Mouse (Mus musculus): Measurements from ENCODE around the gene Hid1.
A peak's percentile ranks its signal among the peaks of the same experiment; 100 is the strongest.

Hid1 gene

DNA sequence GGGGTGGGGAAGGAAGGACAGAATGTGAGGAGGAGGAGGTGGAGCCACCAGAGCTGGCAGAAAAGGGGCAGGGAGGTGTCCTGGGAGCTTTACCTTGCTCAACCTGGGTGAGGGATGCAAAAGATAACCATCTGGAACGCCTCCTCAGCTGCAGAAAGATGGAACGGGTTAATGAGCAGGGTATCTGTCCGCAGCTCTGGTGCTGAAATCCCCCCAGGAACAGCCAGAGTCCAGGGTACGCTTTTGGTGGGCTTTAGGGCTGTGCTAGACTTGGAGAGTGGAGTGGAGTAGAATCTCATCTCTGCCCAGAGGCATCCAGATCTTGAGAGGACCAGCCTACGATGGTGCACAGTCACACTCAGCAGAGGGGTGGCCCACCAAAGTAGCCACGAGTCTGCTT is 31.4 kb downstream of the Hid1 start:
- DNase-seq, result no peak

DNA sequence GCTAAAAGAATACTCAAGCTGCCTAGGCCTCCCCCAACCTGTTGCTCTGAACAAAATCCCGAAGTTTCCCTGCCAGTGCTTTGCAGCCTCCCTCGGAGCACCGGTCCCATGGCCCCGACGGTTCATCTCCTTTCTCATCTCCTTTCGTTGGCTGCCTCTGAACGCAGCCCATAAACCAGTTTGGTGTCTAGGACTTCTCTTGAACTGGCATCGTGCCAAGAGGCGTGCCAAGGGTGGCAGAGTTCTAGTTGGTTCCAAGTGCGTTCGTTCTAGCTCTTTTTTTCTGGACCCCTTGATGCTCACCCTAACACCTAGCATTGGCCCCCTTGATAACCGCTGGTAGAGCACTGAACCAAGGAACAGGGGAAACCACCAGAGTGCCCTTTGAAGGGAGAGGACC is 32.3 kb downstream of the Hid1 start:
- DNase-seq, result no peak

DNA sequence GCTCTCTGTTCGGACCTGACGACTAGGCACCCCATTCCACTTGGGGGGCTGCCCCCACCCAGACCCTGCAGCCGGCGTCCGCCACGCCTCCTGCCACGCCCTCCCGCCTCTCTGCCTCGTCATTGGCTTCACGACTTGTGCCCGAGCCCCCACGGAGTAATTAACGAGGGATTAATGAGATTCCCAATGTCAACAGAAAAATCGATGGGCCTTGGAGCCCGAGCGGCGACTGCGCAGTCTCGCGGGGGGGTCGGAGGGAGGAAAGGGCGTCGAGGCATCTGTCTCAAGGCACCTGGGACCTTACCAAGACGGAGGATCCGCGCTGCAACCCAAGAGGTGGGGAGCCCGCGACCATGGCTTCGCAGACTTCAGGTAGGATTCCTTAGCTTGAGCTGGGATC is 33.0 kb downstream of the Hid1 start, which contains the start of gene Otop3:
Gene Otop3 (plus strand): TSS at position 201 of the 400 bp plus-strand sequence.
- DNase-seq, result no peak

DNA sequence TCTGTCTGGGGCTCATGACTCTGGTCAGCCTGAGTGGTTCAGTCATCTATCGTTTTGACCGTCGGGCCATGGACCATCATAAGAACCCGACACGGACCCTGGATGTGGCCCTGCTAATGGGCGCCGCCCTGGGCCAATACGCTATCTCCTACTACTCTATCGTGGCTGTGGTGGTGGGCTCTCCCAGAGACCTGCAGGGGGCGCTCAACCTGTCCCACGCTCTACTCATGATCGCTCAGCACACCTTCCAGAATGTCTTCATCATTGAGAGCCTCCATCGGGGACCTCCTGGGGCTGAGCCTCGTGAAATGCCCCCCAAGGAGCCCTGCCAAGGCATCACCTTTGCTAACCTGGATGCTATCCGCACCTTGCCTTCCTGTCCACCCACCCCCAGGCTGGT is 38.2 kb downstream of the Hid1 start:
- DNase-seq, result no peak

DNA sequence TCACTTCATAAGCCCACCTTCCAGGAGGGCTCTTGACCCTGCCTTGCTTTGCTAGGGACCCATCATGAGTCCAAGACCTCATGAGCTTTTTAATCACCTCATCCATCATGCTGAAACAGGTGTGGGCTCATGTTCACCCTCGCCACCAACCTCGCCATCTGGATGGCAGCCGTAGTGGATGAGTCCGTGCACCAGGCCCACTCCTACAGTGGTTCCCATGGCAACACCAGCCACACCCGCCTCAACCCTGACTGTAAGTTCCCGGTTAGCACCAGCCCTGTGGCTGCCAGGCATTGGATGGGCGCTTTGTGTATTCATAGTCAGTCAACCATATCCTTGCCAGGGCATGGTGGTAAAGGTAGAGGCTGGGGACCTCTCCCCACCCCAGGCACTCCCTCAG is 40.8 kb downstream of the Hid1 start:
- DNase-seq, result peak; percentile 45

DNA sequence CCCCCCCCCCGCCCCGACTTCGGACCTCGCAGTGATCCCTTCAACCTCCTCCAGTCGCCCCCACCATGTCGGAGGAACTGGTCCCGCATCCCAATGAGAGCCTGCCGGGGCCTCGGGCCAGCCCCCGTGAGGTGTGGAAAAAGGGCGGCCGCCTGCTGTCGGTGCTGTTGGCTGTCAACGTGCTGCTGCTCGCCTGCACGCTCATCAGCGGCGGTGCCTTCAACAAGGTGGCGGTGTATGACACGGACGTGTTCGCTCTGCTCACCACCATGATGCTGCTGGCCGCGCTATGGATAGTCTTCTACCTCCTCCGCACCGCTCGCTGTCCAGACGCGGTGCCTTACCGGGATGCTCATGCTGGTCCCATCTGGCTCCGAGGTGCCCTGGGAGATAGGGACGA is 44.2 kb downstream of the Hid1 start:
- DNase-seq, result no peak

DNA sequence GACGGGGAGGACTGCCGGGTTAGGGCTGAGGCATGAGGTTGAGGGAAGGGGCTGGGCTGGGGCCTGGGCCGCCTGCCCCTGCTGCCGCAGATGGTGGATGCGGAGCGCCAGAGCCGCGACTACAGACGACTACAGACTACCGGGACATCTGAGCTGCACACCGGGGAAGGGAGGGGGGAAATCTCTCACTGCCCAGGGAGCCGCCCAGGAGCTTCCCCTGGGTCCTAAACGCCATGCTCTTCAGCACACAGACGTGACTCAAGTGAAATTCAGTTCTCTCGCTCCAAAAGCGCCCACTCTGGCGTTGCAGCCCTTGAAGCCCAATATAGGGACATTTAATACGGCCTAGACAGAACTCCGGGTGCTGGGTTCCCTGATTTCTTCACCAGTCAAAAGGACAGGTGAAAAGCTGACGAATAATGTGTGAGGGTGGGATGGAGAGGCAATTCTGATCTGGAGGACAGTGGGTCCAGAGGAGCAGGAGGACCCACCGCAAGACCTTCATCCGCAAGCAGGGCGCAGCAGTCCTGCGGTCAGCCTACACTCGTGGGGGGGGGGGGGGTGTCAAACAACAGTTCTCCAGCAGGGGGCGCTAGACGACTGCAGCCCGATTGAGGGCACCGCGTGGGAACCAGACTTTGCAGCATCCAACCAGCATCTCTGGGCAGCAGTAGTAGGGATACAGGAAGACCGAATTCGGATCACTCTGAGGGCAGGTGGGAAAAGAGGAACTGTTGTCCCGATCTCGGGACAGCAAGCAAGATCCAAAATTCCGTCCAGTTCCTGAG is 45.5 kb downstream of the Hid1 start, which contains the start of gene Ush1g:
Gene Ush1g (minus strand): TSS at position 136 of the 788 bp plus-strand sequence.
- DNase-seq, result no peak

DNA sequence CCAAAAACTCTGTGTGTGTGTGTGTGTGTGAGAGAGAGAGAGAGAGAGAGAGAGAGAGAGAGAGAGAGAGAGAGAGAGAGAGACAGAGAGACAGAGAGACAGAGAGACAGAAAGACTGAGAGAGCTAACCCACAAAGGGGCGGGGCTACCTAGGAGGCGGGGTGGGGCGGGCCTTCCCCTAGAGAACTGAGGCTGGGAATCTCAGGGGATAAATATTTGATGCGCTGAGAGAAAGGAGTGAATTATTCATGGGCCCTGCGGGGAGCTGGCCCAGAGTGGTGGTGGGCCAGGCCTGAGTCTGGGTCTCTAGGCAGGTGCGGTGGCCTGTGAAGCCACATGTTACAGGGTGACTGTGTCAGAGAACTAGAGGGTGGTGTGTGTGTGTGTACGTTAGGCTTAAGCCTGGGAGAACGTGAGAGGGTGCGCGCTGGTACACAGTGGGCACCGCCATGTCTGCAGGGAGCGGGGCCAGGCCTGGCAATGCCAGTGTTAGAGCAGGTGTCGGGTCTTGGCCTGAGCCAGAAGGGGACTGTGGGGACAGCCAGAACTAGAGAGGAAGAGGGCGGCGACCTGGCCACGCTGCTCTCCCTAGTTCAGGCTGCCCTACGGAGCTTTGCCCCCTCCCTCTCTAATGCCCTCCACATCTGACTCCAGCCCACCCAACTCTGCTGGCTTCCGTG is 47.7 kb downstream of the Hid1 start:
- no peak for DNase-seq

DNA sequence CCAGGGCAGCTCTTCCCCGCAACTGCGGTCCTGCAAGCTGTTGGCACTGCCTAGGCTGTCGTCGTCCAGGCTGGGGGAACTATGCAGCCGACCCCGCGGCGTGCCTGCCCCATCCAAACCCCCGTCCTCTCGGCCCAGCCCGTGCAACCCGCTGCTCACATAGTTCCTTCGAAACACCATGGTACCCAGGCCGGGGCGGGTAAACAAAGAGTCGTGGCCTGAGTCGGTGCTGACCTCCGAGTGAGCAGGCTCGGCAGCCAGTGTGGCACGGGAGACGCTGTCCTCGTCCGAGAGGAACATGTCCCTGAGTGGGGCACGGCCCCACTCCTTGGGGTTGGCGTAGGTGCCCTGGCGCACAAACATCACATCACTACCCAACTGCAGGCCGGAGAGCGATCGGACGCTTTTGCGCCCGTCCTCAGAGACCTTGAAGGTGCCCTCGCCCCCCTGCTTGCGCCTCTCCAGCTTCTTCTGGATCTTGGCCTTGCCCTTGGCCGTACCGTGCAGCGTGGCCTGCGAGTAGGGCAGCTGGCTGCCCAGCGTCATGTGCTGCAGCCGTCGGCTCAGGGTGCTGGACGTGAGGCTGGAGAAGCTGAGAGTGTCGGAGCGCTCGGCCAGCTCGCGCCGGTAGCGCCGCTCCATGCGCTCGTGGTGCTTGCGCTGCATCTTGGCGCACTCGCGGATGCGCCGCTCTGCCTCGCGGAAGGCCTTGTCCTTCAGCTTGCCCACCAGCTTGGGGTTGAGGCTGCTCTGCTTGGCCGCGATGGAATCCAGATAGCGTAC is 49.1 kb downstream of the Hid1 start:
- DNase-seq, result no peak

DNA sequence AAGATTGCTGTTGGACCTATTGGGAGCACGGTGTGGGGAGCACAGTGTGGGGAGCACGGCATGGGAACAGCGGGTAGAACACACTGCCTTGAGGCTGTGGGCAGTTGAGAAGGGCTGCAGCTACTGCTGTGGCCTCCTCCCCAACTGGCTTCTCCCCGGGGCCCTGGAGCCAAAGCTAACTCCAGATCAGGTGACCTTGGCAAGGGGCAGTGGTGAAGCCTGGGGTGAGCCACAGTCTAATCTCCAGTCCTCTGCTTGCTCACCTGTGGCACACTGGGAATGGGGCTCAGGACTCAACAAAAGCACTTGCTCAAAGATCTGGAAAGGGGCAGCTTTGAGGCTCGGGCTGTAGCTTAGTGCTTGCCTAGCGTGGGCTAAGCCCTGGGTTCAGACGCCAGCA is 50.4 kb downstream of the Hid1 start:
- no peak for DNase-seq

DNA sequence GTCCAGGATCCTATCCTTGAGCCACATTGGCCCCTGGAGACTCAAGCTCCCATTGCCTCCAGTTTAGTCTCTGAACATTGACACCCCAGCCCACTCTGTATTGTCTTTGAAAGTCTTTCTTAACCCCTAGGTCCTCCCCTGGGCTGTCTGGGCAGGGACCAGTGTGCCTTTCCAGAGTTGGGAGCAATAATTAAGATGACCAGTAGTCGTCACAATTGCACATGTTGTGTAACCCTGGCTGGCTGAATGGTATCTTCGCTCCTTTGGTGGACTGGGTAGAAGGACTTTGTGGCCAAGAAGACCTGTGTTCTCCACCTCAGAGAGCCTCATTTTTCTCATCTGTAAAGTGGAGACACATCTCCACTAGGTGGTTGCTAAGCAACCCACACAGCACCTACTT is 53.3 kb downstream of the Hid1 start:
- DNase-seq, result no peak

DNA sequence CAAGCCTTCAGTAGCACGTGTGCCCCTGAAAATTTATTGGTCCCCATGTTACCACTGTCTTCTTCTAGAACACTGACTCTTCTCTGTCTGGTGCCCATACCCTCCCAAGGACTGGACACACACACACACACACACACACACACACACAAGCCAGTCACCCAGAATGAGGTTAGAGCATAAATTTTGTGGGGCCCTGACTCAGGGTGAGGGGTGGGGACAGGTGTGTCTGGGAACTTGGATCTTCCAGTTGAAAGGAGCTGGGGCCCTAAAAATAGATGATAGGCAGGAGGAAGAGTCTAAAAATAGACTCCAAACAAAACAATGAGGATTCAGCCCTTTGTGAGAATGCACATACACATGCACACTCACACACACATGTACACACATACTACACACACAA is 58.8 kb downstream of the Hid1 start:
- DNase-seq, result no peak

DNA sequence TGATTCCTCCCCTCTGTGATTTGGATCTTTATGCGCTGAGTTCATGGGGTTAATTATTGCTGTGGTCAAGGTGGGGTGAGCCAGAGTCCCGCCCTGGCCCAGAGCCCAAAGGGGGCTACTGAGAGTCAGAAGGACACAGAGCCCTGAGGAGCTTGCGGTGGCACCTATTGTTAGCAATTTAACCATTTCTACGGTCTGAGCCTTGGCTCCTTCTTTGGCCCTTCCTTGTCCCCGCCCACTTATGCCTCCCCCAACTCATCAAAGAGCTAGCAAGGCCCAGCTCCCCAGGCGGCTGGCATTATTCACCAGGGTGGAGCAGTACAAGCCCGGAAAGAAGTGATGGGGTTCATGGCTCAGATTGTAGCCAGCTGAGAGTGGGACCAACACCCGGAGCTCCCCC is 60.7 kb downstream of the Hid1 start, which contains the start of gene Otop2:
Gene Otop2 (plus strand): TSS at position 301 of the 400 bp plus-strand sequence.
- no peak for DNase-seq

DNA sequence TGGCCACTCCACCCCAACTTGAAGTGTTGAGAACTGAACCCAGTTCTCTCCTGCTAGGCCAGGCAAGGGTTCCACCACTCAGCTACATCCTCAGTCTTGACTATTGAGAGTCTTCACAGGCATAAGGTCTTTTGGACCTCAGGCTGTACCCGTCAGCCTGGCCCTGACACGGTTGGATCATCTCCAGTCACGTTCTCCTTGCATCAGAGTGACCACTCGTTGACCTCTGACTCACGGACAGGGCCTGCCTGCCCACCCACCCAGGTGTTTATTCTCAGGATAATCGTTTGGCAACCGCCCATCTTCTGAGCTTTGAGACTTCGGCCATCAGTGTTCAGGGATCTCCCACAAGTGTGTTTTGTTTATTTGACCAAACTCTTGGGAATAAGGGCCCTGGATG is 64.4 kb downstream of the Hid1 start:
- no peak for DNase-seq

DNA sequence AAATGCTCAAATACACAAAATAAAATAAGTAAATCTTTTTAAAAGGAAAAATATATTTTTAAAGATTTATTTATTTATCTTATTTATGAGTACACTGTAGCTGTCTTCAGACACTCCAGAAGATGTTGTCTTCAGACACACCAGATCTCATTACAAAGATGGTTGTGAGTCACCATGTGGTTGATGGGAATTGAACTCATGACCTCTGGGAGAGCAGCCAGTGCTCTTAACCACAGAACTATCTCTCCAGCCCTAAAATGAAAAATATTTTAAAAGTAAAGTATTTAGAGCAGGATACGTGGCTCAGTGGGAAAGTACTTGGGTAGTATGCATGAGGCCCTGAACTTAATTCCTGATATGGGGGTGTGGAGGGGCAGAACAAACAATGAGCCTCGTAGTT is 66.2 kb downstream of the Hid1 start:
- no peak for DNase-seq

DNA sequence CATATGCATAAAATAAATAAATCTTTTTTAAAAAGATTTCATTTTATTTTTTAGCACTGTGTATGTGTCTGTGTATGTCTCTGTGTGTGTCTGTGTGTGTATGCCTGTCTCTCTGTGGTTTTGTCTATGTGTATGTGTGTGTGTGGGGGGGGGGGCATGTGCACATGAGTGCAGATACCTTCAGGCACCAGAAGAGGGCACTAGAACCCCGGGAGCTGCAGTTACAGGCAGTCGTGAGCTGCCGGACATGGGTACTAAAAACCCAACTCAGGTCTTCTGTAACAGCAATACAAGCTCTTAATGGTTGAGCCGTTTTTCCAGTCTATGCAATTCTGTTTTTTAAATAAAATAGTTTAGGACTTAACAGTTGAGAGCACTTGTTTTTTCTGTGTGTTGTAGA is 66.8 kb downstream of the Hid1 start:
- DNase-seq, result no peak

DNA sequence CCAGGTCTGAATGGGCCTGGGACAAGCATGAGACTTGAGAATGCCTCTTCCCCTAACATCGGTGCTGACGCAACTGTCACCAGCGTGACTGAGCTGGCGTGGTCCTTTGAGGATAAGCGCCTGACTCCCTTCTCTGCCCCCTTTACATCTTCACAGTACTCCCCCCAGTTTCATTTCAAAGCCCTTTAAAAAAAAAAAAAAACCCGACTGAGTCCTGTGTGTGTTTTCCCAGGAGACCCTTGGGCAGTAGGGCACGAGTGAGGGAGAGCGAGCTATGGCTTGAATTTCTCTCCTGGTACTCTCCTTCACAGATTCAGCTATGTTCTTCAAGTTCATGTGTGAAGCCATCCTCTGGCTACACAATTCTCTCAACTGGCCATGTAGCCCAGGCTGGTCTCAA is 69.4 kb downstream of the Hid1 start:
- no peak for DNase-seq

Data from right cerebral cortex, postnatal 25 days (tissue).